9 mouse cellular contexts compared by ENCODE assay signal in the genomic region with DNA sequence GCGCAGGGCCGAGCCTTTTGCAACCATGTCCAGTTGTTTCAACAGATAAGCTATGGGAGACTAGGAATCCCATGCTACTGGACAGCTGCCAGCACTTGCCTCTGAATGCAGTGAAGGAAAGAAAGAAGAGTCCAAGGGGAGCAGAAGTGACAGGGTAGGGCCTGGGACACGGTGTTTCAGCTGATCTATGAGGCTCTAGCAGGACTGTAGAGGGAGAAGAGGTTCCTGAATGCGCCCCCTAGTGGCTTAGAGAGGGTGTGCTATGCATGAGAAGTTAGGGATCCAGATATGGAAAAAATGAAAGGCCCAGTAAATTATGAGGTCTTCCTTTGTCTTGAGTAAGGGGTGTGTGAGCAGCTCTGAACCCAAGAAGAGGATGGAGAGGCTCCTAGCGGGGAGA. TPM values are rescaled to one million over a fixed set of nuclear protein-coding genes. Genes with fewer than 3 reads are reported as not detected.
A peak's percentile ranks its signal among the peaks of the same experiment; 100 is the strongest.
DNase-seq lines count a peak whose midpoint lies in the region; ATAC-seq and TF ChIP-seq lines count a peak whose summit lies in the region.
"Had no signal": no experiment of that assay in that cellular context is flagged by ENCODE, and none has a peak within 500 bp of the region (broad histone marks: within the 10 kb centered on the region; RNA-seq: fewer than 3 reads in every experiment).

No protein-coding gene starts in this region.

- H3K27ac ChIP-seq in gastrocnemius, adult 2 months, result no peak overlapping the region

- peak; percentile 76 for TF ChIP-seq CTCF in gastrocnemius, adult 2 months (IDR thresholded peaks at IDR 0.05)

- intact Hi-C loops in gastrocnemius, adult 2 months (cut with DNase I), result no loop called here

- H3K4me3 ChIP-seq in gastrocnemius, adult 2 months, result no peak overlapping the region
- H3K4me3 ChIP-seq: megakaryocyte, embryonic 14.5 days had no signal

- peak; percentile 54; the same call in 1 of the 2 replicates for ATAC-seq in megakaryocyte-erythroid progenitor cell, adult 5-6 weeks (replicated peaks; ENCODE audit: low FRiP score, low TSS enrichment, poor library complexity, severe bottlenecking)

- peak; percentile 37 for DNase-seq in gastrocnemius, adult 2 months
- DNase-seq in gastrocnemius, adult 8-10 months (ENCODE audit: low spot score in 2 of 2), result no peak
- DNase-seq in CD4-positive helper T cell, adult 2 months (ENCODE audit: low read depth, low spot score), result peak; percentile 15
- DNase-seq in adrenal gland, postnatal 14 days, result peak; percentile 75
- DNase-seq in heart, adult 9 months (ENCODE audit: low spot score in 2 of 2), result peak; percentile 30 to 43
- DNase-seq in kidney, postnatal 36 days, result peak; percentile 48 to 75
- peak; percentile 53 for DNase-seq in thymus, postnatal 4 days

RNA-seq across cellular contexts. Expression of gene Mylk3, which starts 11.4 kb away (rescaled TPM):
- total RNA-seq in gastrocnemius, adult 2 months (2021), result 1 to 10 TPM in 1 of 2 experiments, under 1 TPM in 1; 0.54 to 2.7 TPM
- total RNA-seq in gastrocnemius, adult 8-10 months (2022), result 1 to 10 TPM in 3 of 4 experiments, under 1 TPM in 1; 0.47 to 2.0 (median 1.5) TPM
- total RNA-seq in adrenal gland, postnatal 14 days (2021), result 0.26 and 1.3 TPM in 2 replicates
- 39.2 and 40.3 TPM in 2 replicates for total RNA-seq in megakaryocyte-erythroid progenitor cell, adult 5-6 weeks (2014; fragmentation: Nextera tagmentation)
- total RNA-seq in megakaryocyte-erythroid progenitor cell, adult 5-6 weeks (2017), result 24.3 and 31.6 TPM in 2 replicates

RNA-seq across cellular contexts. Expression of gene 4921524J17Rik, which starts 35.1 kb away (rescaled TPM):
- total RNA-seq in gastrocnemius, adult 2 months (2021), result 10 to 100 TPM; 12.1 to 14.2 TPM
- 10 to 100 TPM in 2 of 4 experiments, 1 to 10 TPM in 2; 9.1 to 12.6 (median 10.2) TPM for total RNA-seq in gastrocnemius, adult 8-10 months (2022)
- 35.9 and 38.1 TPM in 2 replicates for total RNA-seq in adrenal gland, postnatal 14 days (2021)
- total RNA-seq in megakaryocyte-erythroid progenitor cell, adult 5-6 weeks (2014; fragmentation: Nextera tagmentation), result 25.3 and 33.0 TPM in 2 replicates
- total RNA-seq in megakaryocyte-erythroid progenitor cell, adult 5-6 weeks (2017), result 61.6 and 114 TPM in 2 replicates

Comparison
In these comparisons a context has a peak if more than half of its experiments do, and no peak if none do; other contexts are left out.
1. DNase-seq: peak in gastrocnemius, adult 2 months (single experiment), CD4-positive helper T cell, adult 2 months (single experiment), adrenal gland, postnatal 14 days (single experiment), heart, adult 9 months (2 of 2), kidney, postnatal 36 days (2 of 2) and thymus, postnatal 4 days (single experiment); none in gastrocnemius, adult 8-10 months (0 of 2).
2. RNA of gene Mylk3, which starts 11.4 kb away (total RNA-seq): 24.3 to 40.3 TPM in megakaryocyte-erythroid progenitor cell, adult 5-6 weeks; 0.54 to 2.7 TPM in gastrocnemius, adult 2 months, 0.47 to 2.0 TPM in gastrocnemius, adult 8-10 months and 0.26 to 1.3 TPM in adrenal gland, postnatal 14 days; every median in the first group is over 4 times any median in the second.